Mouse (Mus musculus) neural tube, embryonic 14.5 days (tissue): ENCODE results near the gene Rhox10. TPM values are rescaled to one million over a fixed set of nuclear protein-coding genes. Genes with fewer than 3 reads are reported as not detected.

Experiments used
- ATAC-seq: fragments of 200-750 bp; cut with Nextera tagmentation; 2 replicates; pipeline ENCODE4 v1.8.0; 2017; ENCODE audit warnings: low read depth, mild to moderate bottlenecking, moderate TSS enrichment, moderate library complexity
- H3K27ac ChIP-seq: fragments of 300-500 bp; sonication (generic); 2 replicates; pipeline ENCODE4 v1.5.1; 2014; ENCODE audit warnings: low read depth, mild to moderate bottlenecking, control low read depth, low read length, moderate library complexity, mixed read lengths
- H3K27me3 ChIP-seq: fragments of 300-500 bp; sonication (generic); 2 replicates; pipeline ENCODE4 v1.6.1; 2014; ENCODE audit warnings: low read length; ENCODE audit not compliant: control insufficient read depth, insufficient read depth
- H3K36me3 ChIP-seq: fragments of 300-500 bp; sonication (generic); 2 replicates; pipeline ENCODE4 v1.6.1; 2014; ENCODE audit warnings: low read length, mixed read lengths; ENCODE audit not compliant: control insufficient read depth, insufficient read depth
- H3K4me1 ChIP-seq: fragments of 300-500 bp; sonication (generic); 2 replicates; pipeline ENCODE4 v1.6.1; 2014; ENCODE audit warnings: low read length; ENCODE audit not compliant: control insufficient read depth, insufficient read depth
- H3K4me2 ChIP-seq: fragments of 300-500 bp; sonication (generic); 2 replicates; pipeline ENCODE4 v1.6.1; 2014; ENCODE audit warnings: mild to moderate bottlenecking, low read depth, low read length, control low read depth
- H3K4me3 ChIP-seq: fragments of 300-500 bp; sonication (generic); 2 replicates; pipeline ENCODE4 v1.5.1; 2014; ENCODE audit warnings: low read depth, low read length, control low read depth, mixed read lengths
- H3K9ac ChIP-seq: fragments of 300-500 bp; sonication (generic); replicated peaks from 2 replicates; pipeline ENCODE4 v1.6.1; 2014; ENCODE audit warnings: low read depth, mild to moderate bottlenecking, control low read depth, low read length, mixed read lengths
- H3K9me3 ChIP-seq: fragments of 300-500 bp; sonication (generic); 2 replicates; pipeline ENCODE4 v1.6.1; 2016; ENCODE audit warnings: low read length; ENCODE audit not compliant: control insufficient read depth
- WGBS: fragments of 180-500 bp; shearing (Covaris S2); extraction: QIAGEN DNeasy Blood & Tissue Kit; methylation state at CpG from one replicate; pipeline ENCODE4 v1.1.7; 2014; 5-methylcytosine and 5-hydroxymethylcytosine counted together
- polyA plus RNA-seq: library from polyadenylated mRNA; unstranded; fragments of >200 nt; fragmentation: Nextera tagmentation; extraction: Ambion mirVana; gene quantifications from 2 replicates; pipeline ENCODE4 v1.2.1, GENCODE M21; 2014

Rhox10 gene
- polyA plus RNA-seq, 1 experiment from 2014 or later, result not detected

GRCm38 (mm10) chrX:38120982-38121381 is 54.7 kb downstream of the Rhox10 start, which contains the start of gene Rhox13:
TSS of gene Rhox13 (plus strand) at chrX:38121219.
- Histone ChIP-seq H3K4me2 (no peak within 1 kb of the TSS), H3K9me3 (no peaks in the 10 kb centered on the region), H3K9ac (no peak within 1 kb of the TSS), H3K4me3 (no peak within 1 kb of the TSS), H3K27ac (no peak within 1 kb of the TSS), H3K4me1 (no peaks in the 10 kb centered on the region), H3K36me3 (no peaks in the 10 kb centered on the region), H3K27me3 (no peaks in the 10 kb centered on the region)
- ATAC-seq, result no peak
- WGBS, result 96% methylated on average over 20 of the region's 20 CpGs

Other genes starting within 250 kb of the Rhox10 start
- gene Rhox6, start 239.6 kb upstream of the Rhox10 start, polyA plus RNA-seq, result not detected in 2 replicates
- gene Rhox7a, start 234.8 kb upstream of the Rhox10 start, polyA plus RNA-seq, result not detected in 2 replicates
- gene Rhox8, start 187.5 kb upstream of the Rhox10 start, polyA plus RNA-seq, result not detected in 2 replicates
- not detected in 2 replicates for gene Rhox7b, start 169.2 kb upstream of the Rhox10 start, polyA plus RNA-seq
- gene Rhox9, start 164.7 kb upstream of the Rhox10 start, polyA plus RNA-seq, result not detected in 2 replicates
- not detected in 2 replicates for gene Btg1-ps1, start 47.7 kb upstream of the Rhox10 start, polyA plus RNA-seq
- not detected in 2 replicates for gene Btg1-ps2, start 23.4 kb upstream of the Rhox10 start, polyA plus RNA-seq
- not detected in 2 replicates for gene Rhox11, start 18.7 kb downstream of the Rhox10 start, polyA plus RNA-seq
- gene Rhox12, start 44.4 kb downstream of the Rhox10 start, polyA plus RNA-seq, result not detected in 2 replicates
- gene Rhox13, start 54.7 kb downstream of the Rhox10 start, polyA plus RNA-seq, result not detected in 2 replicates
- 6.9 and 9.0 TPM in 2 replicates for gene Zbtb33, start 123.3 kb downstream of the Rhox10 start, polyA plus RNA-seq
- 65.1 and 66.9 TPM in 2 replicates for gene Tmem255a, start 186.0 kb downstream of the Rhox10 start, polyA plus RNA-seq
- gene Atp1b4, start 249.7 kb downstream of the Rhox10 start, polyA plus RNA-seq, result 0.15 TPM in 1 of 2 replicates, not detected in the other